Mouse (Mus musculus) embryonic fibroblast, embryonic 13.5 days (primary cell): ENCODE measurements around the gene Saysd1.

Source experiments
- CTCF ChIP-seq: IDR thresholded peaks from 2 replicates; pipeline ENCODE4 v1.5.1; 2011; ENCODE audit warnings: mild to moderate bottlenecking, control low read depth, low read length, moderate library complexity, borderline replicate concordance; ENCODE audit not compliant: insufficient read depth
- POLR2A ChIP-seq: IDR thresholded peaks from 2 replicates; pipeline ENCODE4 v1.6.1; 2011; ENCODE audit warnings: low read depth, mild to moderate bottlenecking, control low read depth, low read length, moderate library complexity

DNA sequence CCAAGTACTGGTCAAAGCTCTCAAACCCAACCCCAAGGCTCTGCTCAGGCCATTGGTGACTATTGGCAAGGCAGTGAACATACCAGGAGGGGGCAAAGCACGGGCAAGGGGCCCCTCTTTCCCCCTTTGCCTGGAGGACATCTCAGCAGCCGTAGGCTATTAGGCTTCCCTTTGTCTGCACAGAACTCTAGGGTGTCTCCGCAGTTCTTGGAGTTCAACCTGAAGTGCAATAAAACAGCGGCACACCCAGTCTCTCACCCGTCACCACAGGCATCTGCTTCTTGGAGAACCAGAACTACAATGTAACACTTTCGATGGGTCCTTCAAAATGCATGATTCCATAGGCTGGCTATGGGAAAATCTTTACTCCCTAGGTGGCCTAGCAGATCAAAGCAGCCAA is 10.2 kb downstream of the Saysd1 start:
- TF ChIP-seq CTCF (no peak), POLR2A (no peak)
